In the genomic region with DNA sequence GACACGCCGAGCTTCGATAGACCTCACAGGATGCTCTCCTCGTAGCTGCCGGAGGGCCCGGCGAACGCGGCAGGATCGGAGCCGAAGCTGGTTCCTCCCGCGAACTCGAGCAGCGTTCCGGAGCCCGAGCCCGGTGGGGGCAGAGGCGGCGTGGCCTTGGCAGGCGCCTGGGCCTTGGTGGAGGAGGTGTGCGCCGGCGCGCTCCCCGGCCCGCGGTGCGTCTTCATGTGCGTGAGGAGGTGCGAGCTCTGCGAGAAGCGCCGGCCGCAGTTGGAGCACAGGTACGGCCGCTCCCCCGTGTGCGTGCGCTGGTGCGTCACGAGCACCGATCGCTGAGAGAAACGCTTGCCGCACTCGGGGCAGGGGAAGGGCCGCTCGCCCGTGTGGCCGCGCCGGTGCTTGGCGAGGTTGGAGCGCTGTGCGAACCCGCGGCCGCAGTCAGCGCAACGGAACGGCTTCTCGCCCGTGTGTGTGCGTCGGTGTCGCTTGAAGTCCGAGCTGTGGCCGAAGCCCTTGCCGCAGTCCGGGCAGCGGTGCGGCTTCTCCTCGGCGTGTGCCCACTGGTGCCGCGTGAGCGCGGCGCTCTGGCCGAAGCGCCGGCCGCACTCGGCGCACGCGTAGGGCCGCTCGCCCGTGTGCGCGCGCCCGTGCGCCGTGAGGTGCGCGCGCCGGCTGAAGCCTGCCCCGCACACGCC, we compare ENCODE assay signal across 10 mouse cellular contexts. TPM values are rescaled to one million over a fixed set of nuclear protein-coding genes. Genes with fewer than 3 reads are reported as not detected.
DNase-seq lines count a peak whose midpoint lies in the region; ATAC-seq and TF ChIP-seq lines count a peak whose summit lies in the region.
"Had no signal": no experiment of that assay in that cellular context is flagged by ENCODE, and none has a peak within 500 bp of the region (broad histone marks: within the 10 kb centered on the region; RNA-seq: fewer than 3 reads in every experiment).

No protein-coding gene starts in this region.

- ATAC-seq in heart, embryonic 13.5 days (ENCODE audit: extremely low read depth, insufficient number of reproducible peaks, low FRiP score, low TSS enrichment): no peak
- no peak for ATAC-seq in hindbrain, embryonic 13.5 days (ENCODE audit: low FRiP score)
- ATAC-seq in midbrain, embryonic 16.5 days: no peak
- ATAC-seq in erythroid progenitor cell, adult 5-6 weeks (replicated peaks; ENCODE audit: low FRiP score, poor library complexity, severe bottlenecking): no peak
- ATAC-seq in megakaryocyte progenitor cell, adult 5-6 weeks (replicated peaks; ENCODE audit: poor library complexity): no peak
- ATAC-seq: Patski had no signal

- peaks cover 24% of the 10 kb centered on the region for H3K4me1 ChIP-seq in heart, embryonic 13.5 days
- no peaks in the 10 kb centered on the region for H3K4me1 ChIP-seq in heart, adult 2 months (ENCODE audit: control insufficient read depth, insufficient read depth, low read length)
- no peaks in the 10 kb centered on the region for H3K4me1 ChIP-seq in ES-Bruce4 (ENCODE audit: control insufficient read depth, insufficient read depth, low read length)
- H3K4me1 ChIP-seq in hindbrain, embryonic 13.5 days (replicated peaks): peaks cover 25% of the 10 kb centered on the region
- peaks cover 14% of the 10 kb centered on the region for H3K4me1 ChIP-seq in midbrain, embryonic 16.5 days (ENCODE audit: control insufficient read depth, insufficient read depth, low read length)

- TF ChIP-seq EP300 in heart, adult 2 months (IDR thresholded peaks at IDR 0.05; ENCODE audit: insufficient read depth, low read depth, low read length): no peak
- no peak for TF ChIP-seq EP300 in ES-Bruce4 (IDR thresholded peaks at IDR 0.05; ENCODE audit: insufficient read depth, low read depth, low read length)

- peak overlapping the region; percentile 54 for H3K4me3 ChIP-seq in heart, embryonic 13.5 days
- no peak overlapping the region for H3K4me3 ChIP-seq in heart, adult 2 months
- peak overlapping the region; percentile 60 for H3K4me3 ChIP-seq in ES-Bruce4 (ENCODE audit: low read depth, low read length)
- peak overlapping the region; percentile 32 for H3K4me3 ChIP-seq in hindbrain, embryonic 13.5 days
- peak overlapping the region; percentile 18 for H3K4me3 ChIP-seq in midbrain, embryonic 16.5 days (ENCODE audit: low read depth, low read length)

- peak overlapping the region; percentile 78 for H3K4me2 ChIP-seq in heart, embryonic 13.5 days
- peak overlapping the region; percentile 53 for H3K4me2 ChIP-seq in hindbrain, embryonic 13.5 days
- peak overlapping the region; percentile 46 for H3K4me2 ChIP-seq in midbrain, embryonic 16.5 days (ENCODE audit: low read length)

- H3K36me3 ChIP-seq in heart, embryonic 13.5 days: peaks cover 61% of the 10 kb centered on the region
- no peaks in the 10 kb centered on the region for H3K36me3 ChIP-seq in heart, adult 2 months (ENCODE audit: control insufficient read depth, insufficient read depth, low read length)
- no peaks in the 10 kb centered on the region for H3K36me3 ChIP-seq in ES-Bruce4 (ENCODE audit: control insufficient read depth, insufficient read depth, low read length, poor library complexity, severe bottlenecking)
- H3K36me3 ChIP-seq in hindbrain, embryonic 13.5 days: peaks cover 93% of the 10 kb centered on the region
- peaks cover 45% of the 10 kb centered on the region for H3K36me3 ChIP-seq in midbrain, embryonic 16.5 days (ENCODE audit: control insufficient read depth, insufficient read depth, low read length)

- H3K27ac ChIP-seq in heart, embryonic 13.5 days (replicated peaks): no peak overlapping the region
- no peak overlapping the region for H3K27ac ChIP-seq in heart, adult 2 months
- H3K27ac ChIP-seq in ES-Bruce4 (ENCODE audit: insufficient read depth, low read length): no peak overlapping the region
- no peak overlapping the region for H3K27ac ChIP-seq in hindbrain, embryonic 13.5 days
- no peak overlapping the region for H3K27ac ChIP-seq in midbrain, embryonic 16.5 days (ENCODE audit: low read length)

- peak overlapping the region; percentile 65 for H3K9ac ChIP-seq in heart, embryonic 13.5 days
- H3K9ac ChIP-seq in heart, adult 2 months (ENCODE audit: low read depth, low read length): no peak overlapping the region
- peak overlapping the region; percentile 64 for H3K9ac ChIP-seq in ES-Bruce4 (ENCODE audit: low read depth, poor library complexity, severe bottlenecking)
- H3K9ac ChIP-seq in hindbrain, embryonic 13.5 days: peak overlapping the region; percentile 60
- peak overlapping the region; percentile 50; the same call in 1 of the 2 replicates for H3K9ac ChIP-seq in midbrain, embryonic 16.5 days (ENCODE audit: low read depth, low read length)

- H3K27me3 ChIP-seq in heart, embryonic 13.5 days (replicated peaks): peaks cover 90% of the 10 kb centered on the region
- peaks cover 10% of the 10 kb centered on the region for H3K27me3 ChIP-seq in heart, adult 2 months (ENCODE audit: control insufficient read depth, insufficient read depth, low read length)
- H3K27me3 ChIP-seq in ES-Bruce4 (ENCODE audit: control insufficient read depth, insufficient read depth, low read length, poor library complexity, severe bottlenecking): peaks cover 14% of the 10 kb centered on the region
- peaks cover 71% of the 10 kb centered on the region for H3K27me3 ChIP-seq in hindbrain, embryonic 13.5 days
- H3K27me3 ChIP-seq in midbrain, embryonic 16.5 days (ENCODE audit: control insufficient read depth, insufficient read depth, low read depth, low read length): peaks cover 28% of the 10 kb centered on the region
- H3K27me3 ChIP-seq: Patski had no signal

- H3K79me2 ChIP-seq in heart, adult 2 months (replicated peaks; ENCODE audit: control insufficient read depth, insufficient read depth, low read length): no peaks in the 10 kb centered on the region

- TF ChIP-seq CTCF in heart, adult 2 months (IDR thresholded peaks at IDR 0.05): no peak
- TF ChIP-seq CTCF in ES-Bruce4 (IDR thresholded peaks at IDR 0.05; ENCODE audit: low read depth, low read length): no peak

- intact Hi-C loops in heart, adult 2 months (cut with DNase I): no loop called here

- no peaks in the 10 kb centered on the region for H3K9me3 ChIP-seq in heart, embryonic 13.5 days
- no peaks in the 10 kb centered on the region for H3K9me3 ChIP-seq in ES-Bruce4 (replicated peaks; ENCODE audit: control insufficient read depth, insufficient read depth, low read length, poor library complexity, severe bottlenecking)
- no peaks in the 10 kb centered on the region for H3K9me3 ChIP-seq in hindbrain, embryonic 13.5 days
- no peaks in the 10 kb centered on the region; the same call in 1 of the 2 replicates for H3K9me3 ChIP-seq in midbrain, embryonic 16.5 days (replicated peaks; ENCODE audit: control insufficient read depth, low read length, poor library complexity, severe bottlenecking)

- 4% methylated on average over 102 of the region's 103 CpGs for WGBS in heart, embryonic 13.5 days
- WGBS in heart, adult 2 months: 24% methylated on average over 102 of the region's 103 CpGs
- WGBS in hindbrain, embryonic 13.5 days: 4% methylated on average over 99 of the region's 103 CpGs
- WGBS in midbrain, embryonic 16.5 days: 7% methylated on average over 100 of the region's 103 CpGs

- DNase-seq in heart, adult 2 months: no peak
- DNase-seq in cerebellum, adult 9-11 months: peak; percentile 79

- no peak for TF ChIP-seq POLR2A in heart, adult 2 months (IDR thresholded peaks at IDR 0.05; ENCODE audit: insufficient read depth, low read depth, low read length)
- no peak for TF ChIP-seq POLR2A in ES-Bruce4 (IDR thresholded peaks at IDR 0.05; ENCODE audit: insufficient read depth, low read length)

RNA-seq across cellular contexts. Expression of gene Zfp316, which starts 16.5 kb away (rescaled TPM):
- 1.5 and 1.8 TPM in 2 replicates for polyA plus RNA-seq in heart, embryonic 13.5 days (2015; fragmentation: Nextera tagmentation; extraction: Ambion mirVana)
- 1 to 10 TPM; 4.5 to 5.4 TPM for total RNA-seq in heart, adult 2 months (2021)
- 3.0 and 3.6 TPM in 2 replicates for polyA plus RNA-seq in heart, adult 2 months (2012; rRNA removed)
- 2.3 and 2.8 TPM in 2 replicates for polyA plus RNA-seq in ES-Bruce4 (2011; ENCODE audit: insufficient read depth, insufficient read length, low read depth, missing spikeins)
- polyA plus RNA-seq in hindbrain, embryonic 13.5 days (2015; fragmentation: Nextera tagmentation; extraction: Ambion mirVana): 9.0 and 9.4 TPM in 2 replicates
- polyA plus RNA-seq in midbrain, embryonic 16.5 days (2015; fragmentation: Nextera tagmentation; extraction: Ambion mirVana): 8.7 and 9.6 TPM in 2 replicates
- 0.36 TPM in 1 of 2 replicates, not detected in the other for total RNA-seq in erythroid progenitor cell, adult 5-6 weeks (2015; ENCODE audit: low replicate concordance)
- 0.64 and 0.76 TPM in 2 replicates for total RNA-seq in erythroid progenitor cell, adult 5-6 weeks (2017; ENCODE audit: low replicate concordance)
- total RNA-seq in megakaryocyte progenitor cell, adult 5-6 weeks (2015): 0.44 and 0.59 TPM in 2 replicates
- total RNA-seq in megakaryocyte progenitor cell, adult 5-6 weeks (2017): 1.8 and 3.7 TPM in 2 replicates

RNA-seq across cellular contexts. Expression of gene Zfp12, which starts 18.4 kb away (rescaled TPM):
- 7.0 and 7.9 TPM in 2 replicates for polyA plus RNA-seq in heart, embryonic 13.5 days (2015; fragmentation: Nextera tagmentation; extraction: Ambion mirVana)
- 1 to 10 TPM; 7.9 to 8.2 TPM for total RNA-seq in heart, adult 2 months (2021)
- 6.7 and 12.7 TPM in 2 replicates for polyA plus RNA-seq in heart, adult 2 months (2012; rRNA removed)
- 11.4 and 12.4 TPM in 2 replicates for polyA plus RNA-seq in ES-Bruce4 (2011; ENCODE audit: insufficient read depth, insufficient read length, low read depth, missing spikeins)
- 22.8 and 23.4 TPM in 2 replicates for polyA plus RNA-seq in hindbrain, embryonic 13.5 days (2015; fragmentation: Nextera tagmentation; extraction: Ambion mirVana)
- polyA plus RNA-seq in midbrain, embryonic 16.5 days (2015; fragmentation: Nextera tagmentation; extraction: Ambion mirVana): 18.9 and 20.0 TPM in 2 replicates
- total RNA-seq in erythroid progenitor cell, adult 5-6 weeks (2015; ENCODE audit: low replicate concordance): 0.36 TPM in 1 of 2 replicates, not detected in the other
- total RNA-seq in erythroid progenitor cell, adult 5-6 weeks (2017; ENCODE audit: low replicate concordance): 0.68 and 1.7 TPM in 2 replicates
- 4.5 and 5.2 TPM in 2 replicates for total RNA-seq in megakaryocyte progenitor cell, adult 5-6 weeks (2015)
- total RNA-seq in megakaryocyte progenitor cell, adult 5-6 weeks (2017): 11.1 and 12.0 TPM in 2 replicates

RNA-seq across cellular contexts. Expression of gene Spdye4a, which starts 26.6 kb away (rescaled TPM):
- not detected in 2 replicates for polyA plus RNA-seq in heart, embryonic 13.5 days (2015; fragmentation: Nextera tagmentation; extraction: Ambion mirVana)
- not detected for total RNA-seq in heart, adult 2 months (2021)
- polyA plus RNA-seq in heart, adult 2 months (2012; rRNA removed): 0.14 TPM in 1 of 2 replicates, not detected in the other
- not detected in 2 replicates for polyA plus RNA-seq in ES-Bruce4 (2011; ENCODE audit: insufficient read depth, insufficient read length, low read depth, missing spikeins)
- polyA plus RNA-seq in hindbrain, embryonic 13.5 days (2015; fragmentation: Nextera tagmentation; extraction: Ambion mirVana): not detected in 2 replicates
- polyA plus RNA-seq in midbrain, embryonic 16.5 days (2015; fragmentation: Nextera tagmentation; extraction: Ambion mirVana): not detected in 2 replicates
- total RNA-seq in erythroid progenitor cell, adult 5-6 weeks (2015; ENCODE audit: low replicate concordance): not detected in 2 replicates
- total RNA-seq in erythroid progenitor cell, adult 5-6 weeks (2017; ENCODE audit: low replicate concordance): not detected in 2 replicates
- not detected in 2 replicates for total RNA-seq in megakaryocyte progenitor cell, adult 5-6 weeks (2015)
- total RNA-seq in megakaryocyte progenitor cell, adult 5-6 weeks (2017): not detected in 2 replicates
- total RNA-seq: liver, adult 2 months had no signal
- polyA plus RNA-seq: liver, adult 2 months; Patski had no signal

RNA-seq across cellular contexts. Expression of gene Zfp853, which starts 40.1 kb away (rescaled TPM):
- 0.05 TPM in 1 of 2 replicates, not detected in the other for polyA plus RNA-seq in heart, embryonic 13.5 days (2015; fragmentation: Nextera tagmentation; extraction: Ambion mirVana)
- total RNA-seq in heart, adult 2 months (2021): under 1 TPM; 0.13 to 0.14 TPM
- 0.35 and 0.39 TPM in 2 replicates for polyA plus RNA-seq in heart, adult 2 months (2012; rRNA removed)
- 0.93 and 1.2 TPM in 2 replicates for polyA plus RNA-seq in ES-Bruce4 (2011; ENCODE audit: insufficient read depth, insufficient read length, low read depth, missing spikeins)
- polyA plus RNA-seq in hindbrain, embryonic 13.5 days (2015; fragmentation: Nextera tagmentation; extraction: Ambion mirVana): 0.18 TPM in 1 of 2 replicates, not detected in the other
- polyA plus RNA-seq in midbrain, embryonic 16.5 days (2015; fragmentation: Nextera tagmentation; extraction: Ambion mirVana): 0.15 and 0.48 TPM in 2 replicates
- total RNA-seq in erythroid progenitor cell, adult 5-6 weeks (2015; ENCODE audit: low replicate concordance): not detected in 2 replicates
- not detected in 2 replicates for total RNA-seq in erythroid progenitor cell, adult 5-6 weeks (2017; ENCODE audit: low replicate concordance)
- not detected in 2 replicates for total RNA-seq in megakaryocyte progenitor cell, adult 5-6 weeks (2015)
- not detected in 2 replicates for total RNA-seq in megakaryocyte progenitor cell, adult 5-6 weeks (2017)
- polyA plus RNA-seq: Patski had no signal
